In genomic region chr2:144009551-144010281, GRCm38 (mm10) we compare ENCODE assay signal across 1 mouse cellular context.
TF ChIP-seq lines count a peak whose summit lies in the region.

No protein-coding gene starts in this region.

TF ChIP-seq in MEL, 35 proteins besides CTCF, POLR2A, EP300 and RAD21 (continued from another document):
- no peak for TF ChIP-seq UBTF (IDR thresholded peaks at IDR 0.05; ENCODE audit: borderline replicate concordance, insufficient read depth, low read depth, low read length)
- peak; percentile 93 for TF ChIP-seq MXI1 (IDR thresholded peaks at IDR 0.05; ENCODE audit: low read depth, low read length)
- TF ChIP-seq NELFE (IDR thresholded peaks at IDR 0.05; ENCODE audit: low read depth, low read length) = peak; percentile 23; the same call in 1 of the 2 replicates
- no peak for TF ChIP-seq CHD1 (IDR thresholded peaks at IDR 0.05; ENCODE audit: low read depth, low read length)
- TF ChIP-seq RCOR1 (IDR thresholded peaks at IDR 0.05; ENCODE audit: low read depth, low read length) = 0 out of 2 replicates have a peak, but pooled peaks have one; percentile 43
- TF ChIP-seq HCFC1 (IDR thresholded peaks at IDR 0.05; ENCODE audit: low read depth, low read length) = no peak
- no peak for TF ChIP-seq ZNF384 (IDR thresholded peaks at IDR 0.05; ENCODE audit: low read depth, low read length)
- TF ChIP-seq MYC (IDR thresholded peaks at IDR 0.05; ENCODE audit: low read depth, low read length) = peak; percentile 79
- no peak for TF ChIP-seq KAT2A (conservative IDR thresholded peaks at IDR 0.05; ENCODE audit: low read depth, low read length)
- no peak for TF ChIP-seq ZMIZ1 (IDR thresholded peaks at IDR 0.05; ENCODE audit: low read depth, low read length)
- no peak for TF ChIP-seq MYB (IDR thresholded peaks at IDR 0.05; ENCODE audit: low read depth, low read length)
- TF ChIP-seq GABPA (IDR thresholded peaks at IDR 0.05; ENCODE audit: low read depth, low read length) = no peak
- peak; percentile 87; the same call in 1 of the 2 replicates for TF ChIP-seq BHLHE40 (IDR thresholded peaks at IDR 0.05; ENCODE audit: borderline replicate concordance, low read depth, low read length)
- no peak for TF ChIP-seq USF2 (IDR thresholded peaks at IDR 0.05; ENCODE audit: borderline replicate concordance in 1 of 2, insufficient read depth in 1 of 2, low read depth in 1 of 2, low read length in 2 of 2)
